Comparison of ENCODE assay signal across 20 mouse cellular contexts in the genomic region with DNA sequence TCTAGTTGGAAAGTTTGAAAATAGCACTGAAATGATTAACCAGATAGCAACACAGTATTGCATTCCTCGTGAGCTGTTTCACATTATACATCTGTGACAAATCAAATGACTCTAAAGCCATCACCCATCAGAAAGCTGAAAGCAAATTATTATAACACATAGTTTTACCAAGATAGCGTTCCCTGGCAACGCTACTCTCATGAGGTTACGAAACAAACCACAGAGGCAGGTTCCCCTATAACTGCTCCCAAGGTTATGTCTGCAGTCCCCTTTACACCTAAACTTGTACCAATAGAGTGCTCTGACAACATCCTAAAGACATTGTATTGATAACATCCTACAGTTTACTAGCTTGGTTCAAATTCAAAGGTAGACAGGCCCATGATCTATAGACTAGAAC.
DNase-seq lines count a peak whose midpoint lies in the region; ATAC-seq and TF ChIP-seq lines count a peak whose summit lies in the region.
"Had no signal": no experiment of that assay in that cellular context is flagged by ENCODE, and none has a peak within 500 bp of the region (broad histone marks: within the 10 kb centered on the region; RNA-seq: fewer than 3 reads in every experiment).

No protein-coding gene starts in this region.

- TF ChIP-seq CTCF in lung, adult 2 months (IDR thresholded peaks at IDR 0.05; ENCODE audit: insufficient read depth, low read length) = no peak

- peak; percentile 66 for DNase-seq in lung, postnatal 36 days
- no peak for DNase-seq in lung, adult 2 months
- peak; percentile 68 for DNase-seq in NIH3T3 (ENCODE audit: low read depth)
- no peak for DNase-seq in spleen, adult 18-20 months
- no peak for DNase-seq in urinary bladder, adult 18-20 months (ENCODE audit: low spot score in 2 of 2)
- DNase-seq: adrenal gland, adult 2 months; adrenal gland, postnatal 25 days; cerebellum, adult 18-20 months; cerebellum, adult 9-11 months; embryo, embryonic 11 days; gastrocnemius, postnatal 10 days; heart, postnatal 36 days; kidney, adult 11 months had no signal

- no peak for TF ChIP-seq POLR2A in lung, adult 2 months (IDR thresholded peaks at IDR 0.05; ENCODE audit: borderline replicate concordance, extremely low read depth, low read depth, low read length)

- peaks cover 2% of the 10 kb centered on the region for H3K4me1 ChIP-seq in lung, adult 2 months (ENCODE audit: control insufficient read depth, insufficient read depth, low read length)
- H3K4me1 ChIP-seq: embryonic facial prominence, embryonic 15.5 days; forebrain, embryonic 15.5 days; hindbrain, embryonic 12.5 days had no signal

- 65% methylated on average over 4 of the region's 4 CpGs for WGBS in lung, adult 2 months

- no peak overlapping the region for H3K4me3 ChIP-seq in lung, adult 2 months (replicated peaks; ENCODE audit: extremely low read depth, low read depth, low read length)
- H3K4me3 ChIP-seq: embryonic facial prominence, embryonic 15.5 days; forebrain, embryonic 15.5 days; heart, embryonic 13.5 days; hindbrain, embryonic 12.5 days had no signal

- peak; percentile 73 for ATAC-seq in granulocyte monocyte progenitor cell, adult 5-6 weeks (replicated peaks; ENCODE audit: poor library complexity, severe bottlenecking)
- peak; percentile 75 for ATAC-seq in megakaryocyte progenitor cell, adult 5-6 weeks (replicated peaks; ENCODE audit: poor library complexity)
- ATAC-seq: forebrain, embryonic 15.5 days; hindbrain, postnatal 0 days had no signal

Comparison
In these comparisons a context has a peak if more than half of its experiments do, and no peak if none do; other contexts are left out.
1. DNase-seq: peak in lung, postnatal 36 days (single experiment) and NIH3T3 (single experiment); none in lung, adult 2 months (single experiment), spleen, adult 18-20 months (0 of 2) and urinary bladder, adult 18-20 months (0 of 2).